Mouse (Mus musculus) adrenal gland, postnatal 25 days (tissue): ENCODE measurements around the gene Senp3. TPM values are rescaled to one million over a fixed set of nuclear protein-coding genes. Genes with fewer than 3 reads are reported as not detected.
A peak's percentile ranks its signal among the peaks of the same experiment; 100 is the strongest.

Experiments
- DNase-seq: peaks from one replicate; pipeline ENCODE4 v3.0.0; 2021; ENCODE audit warnings: mixed read lengths
- total RNA-seq: library from RNA; stranded (reverse); gene quantifications from 2 replicates; pipeline ENCODE4 v1.2.3, GENCODE M21; 2021

Senp3 gene
- total RNA-seq, 1 experiment from 2014 or later, result 91.6 TPM

DNA sequence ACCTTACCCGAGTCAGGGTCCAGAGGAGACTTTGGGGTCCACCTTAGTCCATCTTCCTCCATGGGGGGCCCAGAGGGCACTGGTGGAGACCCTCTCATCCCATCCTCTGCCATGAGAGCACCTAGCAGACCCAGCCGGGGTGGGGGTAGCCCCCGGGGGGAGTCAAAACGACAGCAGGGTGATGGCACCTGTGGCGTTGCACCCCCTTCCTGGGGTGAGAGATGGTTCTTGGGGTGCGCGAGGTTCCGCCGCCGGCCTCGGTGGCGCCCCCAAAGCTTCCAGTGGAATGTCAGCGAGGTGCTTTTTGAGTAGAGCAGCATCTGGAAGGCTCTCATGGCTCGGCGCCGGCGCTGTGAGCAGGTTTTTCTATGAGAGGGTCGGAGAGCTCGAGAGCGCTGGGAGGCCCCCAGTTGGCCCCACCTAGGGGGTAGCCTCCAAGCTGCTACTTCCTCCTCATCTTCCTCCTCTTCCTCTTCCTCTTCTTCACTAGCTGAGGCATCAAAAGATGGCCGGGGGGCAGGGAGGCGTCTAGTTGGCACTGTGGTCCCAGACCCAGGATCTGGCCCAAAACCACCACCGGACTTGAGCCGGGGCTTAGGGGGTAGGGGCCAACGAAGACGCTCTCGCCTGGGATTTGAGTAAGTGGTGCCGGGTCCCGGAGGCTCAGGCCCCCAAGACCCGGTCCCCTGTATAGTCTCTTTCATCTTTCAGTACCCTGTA, 1.6 kb downstream of the Senp3 start:
- DNase-seq, result no peak

DNA sequence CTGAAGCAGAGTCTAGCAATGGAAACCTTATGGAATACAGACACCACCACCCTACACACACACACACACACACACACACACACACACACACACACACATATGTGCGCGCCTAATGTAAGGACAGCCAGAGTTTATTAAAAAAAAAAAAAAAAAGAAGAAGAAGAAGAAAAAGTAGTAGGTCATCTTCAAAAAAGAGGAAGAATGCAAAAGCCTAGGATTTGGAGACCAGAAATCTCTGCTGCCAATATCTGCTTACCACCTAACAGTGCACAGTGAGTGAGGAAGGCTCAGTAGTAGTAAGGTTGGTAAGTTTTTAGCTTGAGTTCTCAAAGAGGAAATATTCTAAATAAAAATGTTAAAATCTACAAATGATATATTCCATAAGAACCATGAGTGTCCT, 2.7 kb downstream of the Senp3 start:
- DNase-seq, result no peak

DNA sequence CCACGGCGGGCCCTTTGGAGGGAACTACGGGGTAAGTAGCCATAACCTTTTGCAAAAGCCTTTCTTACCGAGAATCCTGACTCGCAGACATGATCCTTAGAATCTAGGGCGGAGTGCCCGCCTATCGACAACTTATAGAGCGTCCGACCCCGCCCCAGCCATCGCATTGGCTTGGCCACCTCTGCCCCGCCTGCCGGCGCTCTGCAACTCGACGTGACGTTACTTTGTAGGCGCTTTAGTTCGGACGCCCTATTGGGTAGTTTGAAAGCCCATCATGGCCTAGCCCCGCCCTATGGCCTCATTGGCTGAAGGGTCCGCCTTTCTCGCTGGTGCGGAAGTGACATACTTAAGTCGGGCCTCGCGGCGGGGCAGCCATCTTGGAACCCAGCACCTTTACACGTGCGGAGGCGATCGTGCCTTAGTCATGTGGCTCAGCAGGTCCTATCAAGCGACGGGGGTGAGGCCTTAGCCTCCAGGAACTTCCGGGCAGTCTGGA, 9.6 kb downstream of the Senp3 start, which contains the start of gene Eif4a1:
Gene Eif4a1 (minus strand): TSS at position 213 of the 496 bp plus-strand sequence.
- DNase-seq, result peak; percentile 98

DNA sequence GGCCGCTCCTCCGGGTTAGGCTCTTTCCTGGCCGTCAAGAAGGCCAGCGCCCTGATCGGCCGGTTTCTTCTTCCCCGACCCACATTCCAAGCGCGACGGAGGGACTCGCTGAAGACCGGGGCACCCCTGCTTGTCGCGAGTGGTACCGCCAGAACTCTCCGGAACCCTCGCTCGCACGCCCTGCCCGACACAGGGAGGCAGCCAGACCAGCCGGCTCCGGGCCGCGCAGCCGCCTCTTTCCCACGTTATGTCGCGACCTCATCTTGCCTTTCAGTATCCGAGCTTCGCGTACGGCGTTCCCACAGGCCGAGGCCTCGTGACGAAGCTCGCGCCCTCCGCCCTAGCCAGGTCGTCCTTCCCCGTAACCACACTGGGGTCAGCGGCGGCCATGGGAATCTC, 10.2 kb downstream of the Senp3 start:
- no peak for DNase-seq

DNA sequence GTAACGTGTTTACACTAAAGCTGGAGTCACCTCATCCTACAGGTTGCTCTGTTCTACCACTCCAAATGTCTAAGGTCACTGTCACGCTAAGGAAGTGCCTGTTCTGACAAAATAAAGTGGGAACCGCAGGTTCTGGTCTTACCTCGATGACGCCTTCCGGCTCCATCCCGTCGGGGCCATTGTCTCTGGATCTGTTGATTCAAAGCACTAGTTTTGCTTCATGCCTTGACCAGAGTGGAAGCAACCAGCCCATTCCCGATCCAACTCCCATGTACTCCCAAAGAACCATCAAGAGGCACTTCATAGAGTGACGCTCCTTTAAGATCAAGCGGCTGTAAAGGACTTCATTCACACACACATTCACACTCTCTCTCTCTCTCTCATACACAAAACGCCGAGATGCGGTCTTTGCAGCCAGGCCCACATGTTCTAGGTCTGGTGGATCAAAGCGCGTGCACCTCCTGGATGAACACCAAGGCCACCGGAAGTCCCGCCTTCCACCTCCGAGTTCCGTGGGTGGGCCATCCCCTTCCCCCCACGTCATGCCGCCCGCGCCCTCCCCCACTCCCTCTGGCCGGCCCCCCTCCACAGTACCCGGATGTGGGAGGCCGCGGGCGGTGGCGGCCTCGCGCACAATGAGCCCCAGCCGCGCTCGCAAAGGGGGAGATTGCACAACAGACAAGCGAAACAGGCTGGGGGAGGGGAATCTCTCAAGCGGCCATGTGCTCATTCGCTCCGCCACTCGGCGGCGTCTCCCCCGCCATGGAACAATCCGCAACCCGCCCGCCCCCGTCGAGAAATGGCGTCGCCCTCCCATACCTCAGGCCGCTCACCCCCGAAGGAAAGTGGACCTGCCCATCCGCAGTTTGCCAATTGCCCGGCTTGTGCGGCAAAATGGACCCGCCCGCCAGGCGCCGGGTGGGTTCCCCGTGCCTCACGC, 10.8 kb downstream of the Senp3 start:
- peak; percentile 98 for DNase-seq

DNA sequence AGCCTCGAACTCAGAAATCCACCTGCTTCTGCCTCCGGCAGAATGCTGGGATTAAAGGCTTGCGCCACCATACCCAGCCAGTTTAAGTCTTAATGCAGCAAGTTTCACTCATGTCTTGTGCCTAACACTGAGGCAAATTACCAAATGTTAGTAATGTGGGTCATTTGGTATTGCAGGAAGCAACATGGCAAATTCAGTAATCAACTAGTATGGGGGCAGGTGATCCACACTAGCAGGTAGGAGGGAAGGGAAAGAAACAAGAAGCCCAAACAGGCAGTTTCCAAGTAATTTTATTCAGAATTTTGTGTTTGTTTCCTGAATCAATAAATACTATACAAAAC, 15.2 kb downstream of the Senp3 start:
- no peak for DNase-seq

DNA sequence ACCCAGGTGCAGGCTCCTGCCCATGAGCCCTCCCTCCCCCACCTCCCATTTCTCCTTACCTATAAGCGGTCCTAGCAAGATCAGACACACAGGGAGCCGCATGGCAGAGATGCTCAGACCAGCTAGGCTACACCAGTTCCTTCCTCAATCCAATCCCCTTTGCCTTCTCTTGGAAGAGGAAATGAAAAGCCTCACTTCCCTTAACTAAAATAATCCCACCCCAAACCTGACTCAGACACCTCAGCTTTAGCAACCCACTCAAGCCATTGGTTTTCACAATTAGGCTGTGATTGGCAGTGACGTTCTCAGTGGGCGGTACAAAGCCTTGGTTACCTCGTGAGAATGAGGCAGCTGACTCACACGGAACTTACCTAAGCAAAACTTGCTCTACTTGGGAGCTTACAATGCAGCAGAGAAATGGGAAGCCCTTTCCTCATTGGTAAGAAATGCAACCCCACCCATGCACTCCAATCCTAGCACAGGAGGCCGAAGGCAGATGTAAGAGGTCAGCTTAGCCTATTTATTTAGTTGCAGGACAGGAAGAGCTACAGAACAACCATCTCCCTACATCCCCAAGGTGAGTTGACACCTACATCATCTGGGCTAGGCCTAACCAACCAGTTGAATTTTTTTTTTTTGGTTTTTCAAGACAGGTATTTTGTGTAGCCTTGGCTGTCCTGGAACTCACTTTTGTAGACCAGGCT, 15.8 kb downstream of the Senp3 start, which contains the start of gene Cd68:
Gene Cd68 (minus strand): TSS at position 193 of the 704 bp plus-strand sequence.
- DNase-seq, result no peak

DNA sequence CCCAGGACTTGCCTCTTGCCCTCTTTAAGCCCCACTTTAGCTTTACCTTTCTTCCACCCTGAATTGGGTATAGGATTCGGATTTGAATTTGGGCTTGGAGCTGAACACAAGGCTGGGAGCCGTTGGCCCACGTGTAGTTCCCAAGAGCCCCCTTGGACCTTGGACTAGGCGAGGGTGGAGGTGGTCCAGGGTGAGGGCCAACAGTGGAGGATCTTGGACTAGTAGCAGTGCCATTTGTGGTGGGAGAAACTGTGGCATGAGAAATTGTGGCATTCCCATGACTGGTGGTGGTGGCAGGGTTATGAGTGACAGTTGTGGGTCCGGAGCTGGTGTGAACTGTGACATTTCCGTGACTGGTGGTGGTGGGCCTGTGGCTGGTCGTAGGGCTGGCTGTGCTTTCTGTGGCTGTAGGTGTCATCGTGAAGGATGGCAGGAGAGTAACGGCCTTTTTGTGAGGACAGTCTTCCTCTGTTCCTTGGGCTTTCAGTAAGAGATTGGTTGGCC, 16.4 kb downstream of the Senp3 start:
- DNase-seq, result no peak

DNA sequence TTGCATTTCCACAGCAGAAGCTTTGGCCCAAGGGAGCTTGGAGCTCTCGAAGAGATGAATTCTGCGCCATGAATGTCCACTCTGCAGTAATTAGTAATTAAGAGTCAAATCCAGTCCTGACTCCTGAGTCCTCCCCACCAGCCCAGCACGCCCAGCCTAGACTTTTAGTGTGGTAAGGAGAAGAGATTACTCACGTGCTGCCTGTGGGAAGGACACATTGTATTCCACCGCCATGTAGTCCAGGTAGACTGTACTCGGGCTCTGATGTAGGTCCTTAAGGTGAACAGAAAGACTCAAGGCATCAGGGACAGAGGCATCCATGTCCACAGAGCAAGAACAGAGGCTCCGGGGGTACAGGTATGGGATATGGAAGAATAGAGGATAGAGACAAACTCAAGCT, 17.0 kb downstream of the Senp3 start:
- no peak for DNase-seq

DNA sequence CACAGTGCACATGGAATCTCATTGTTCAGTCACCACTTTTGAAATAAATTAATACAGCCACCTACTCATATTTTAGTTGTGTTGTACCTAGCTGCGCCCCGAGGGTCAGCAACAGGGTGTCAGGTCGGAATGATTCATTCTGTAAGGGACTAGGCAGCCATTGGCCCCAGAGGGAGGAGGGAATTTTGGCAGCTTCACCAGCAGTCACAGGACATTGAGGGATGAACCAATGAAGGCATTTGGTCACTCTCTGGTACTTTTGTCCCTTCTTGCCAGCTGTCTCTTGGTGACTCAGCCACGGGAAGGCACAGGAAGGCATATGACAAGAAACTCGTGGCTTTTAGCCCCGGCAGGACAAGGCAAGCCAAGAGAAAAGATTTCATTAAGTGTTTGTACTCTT, 18.1 kb downstream of the Senp3 start:
- peak; percentile 51 for DNase-seq

DNA sequence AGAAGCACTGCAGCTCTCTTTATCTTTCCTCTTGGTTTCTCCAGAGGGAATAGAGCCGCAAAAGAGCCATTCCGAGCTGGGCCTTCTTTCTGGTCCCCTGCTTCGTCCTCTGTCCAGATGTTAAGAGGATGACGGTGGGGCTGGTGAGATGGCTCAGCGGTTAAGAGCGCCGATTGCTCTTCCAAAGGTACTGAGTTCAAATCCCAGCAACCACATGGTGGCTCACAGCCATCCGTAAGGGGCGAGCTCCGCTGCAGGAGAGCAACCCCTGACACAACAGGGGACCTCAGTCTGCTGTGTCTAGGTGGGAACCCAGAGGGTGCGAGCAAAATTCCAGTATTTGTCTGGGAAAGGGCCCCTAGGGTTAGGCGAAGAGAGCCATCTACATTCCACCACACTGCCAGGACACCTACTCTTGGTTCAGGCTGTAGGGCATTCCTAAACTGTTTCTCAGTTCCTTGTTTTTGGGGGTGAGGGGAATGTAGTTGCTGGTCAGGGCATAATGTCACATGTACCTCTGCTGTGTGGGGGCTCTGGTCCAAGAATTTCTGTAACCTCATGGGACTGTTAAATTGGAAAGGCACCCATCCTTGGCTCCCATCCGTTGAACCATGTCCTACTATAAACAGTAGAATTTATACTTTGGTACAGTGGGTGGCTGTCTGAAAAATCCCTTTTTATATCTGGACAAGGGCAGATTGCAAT, 18.8 kb downstream of the Senp3 start:
- DNase-seq, result peak; percentile 12

DNA sequence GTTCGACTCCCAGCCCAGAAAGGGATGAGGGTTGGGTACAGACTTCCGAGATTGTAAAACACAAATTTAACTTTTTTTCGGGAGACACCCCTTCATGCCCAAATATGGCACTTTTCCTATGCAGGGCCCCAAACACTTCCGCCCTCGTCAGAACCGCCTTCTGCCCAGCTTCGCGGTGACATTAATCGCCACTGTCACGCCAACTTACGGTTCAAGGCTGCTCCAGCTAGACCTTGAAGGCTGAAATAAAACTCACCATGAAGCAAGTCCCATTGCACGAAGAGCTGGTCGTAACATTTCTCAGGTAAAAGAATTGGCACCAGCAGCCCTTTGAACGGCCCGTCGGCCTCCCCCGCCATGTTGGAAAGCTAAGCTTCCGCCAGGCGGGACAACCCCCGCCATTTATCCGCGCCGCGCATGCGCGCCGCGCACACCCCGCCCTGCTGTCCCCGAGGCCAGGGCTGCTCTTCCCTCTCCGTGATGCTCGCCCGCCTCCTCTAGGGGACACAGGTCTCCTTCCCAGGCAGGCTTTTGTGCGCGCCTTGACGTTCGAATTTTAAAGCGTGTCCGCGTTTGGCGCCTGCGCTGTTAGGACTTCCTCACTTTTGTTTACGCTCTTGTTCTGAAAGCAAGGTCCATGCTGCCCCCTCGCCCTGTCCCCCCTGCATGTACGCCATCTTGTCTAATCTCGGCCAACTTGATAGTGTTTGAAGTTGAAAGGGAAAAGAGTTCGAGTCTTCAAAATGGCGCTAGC, 19.5 kb downstream of the Senp3 start, which contains the start of gene Mpdu1:
Gene Mpdu1 (minus strand): TSS at position 430 of the 754 bp plus-strand sequence.
- DNase-seq, result peak; percentile 91

DNA sequence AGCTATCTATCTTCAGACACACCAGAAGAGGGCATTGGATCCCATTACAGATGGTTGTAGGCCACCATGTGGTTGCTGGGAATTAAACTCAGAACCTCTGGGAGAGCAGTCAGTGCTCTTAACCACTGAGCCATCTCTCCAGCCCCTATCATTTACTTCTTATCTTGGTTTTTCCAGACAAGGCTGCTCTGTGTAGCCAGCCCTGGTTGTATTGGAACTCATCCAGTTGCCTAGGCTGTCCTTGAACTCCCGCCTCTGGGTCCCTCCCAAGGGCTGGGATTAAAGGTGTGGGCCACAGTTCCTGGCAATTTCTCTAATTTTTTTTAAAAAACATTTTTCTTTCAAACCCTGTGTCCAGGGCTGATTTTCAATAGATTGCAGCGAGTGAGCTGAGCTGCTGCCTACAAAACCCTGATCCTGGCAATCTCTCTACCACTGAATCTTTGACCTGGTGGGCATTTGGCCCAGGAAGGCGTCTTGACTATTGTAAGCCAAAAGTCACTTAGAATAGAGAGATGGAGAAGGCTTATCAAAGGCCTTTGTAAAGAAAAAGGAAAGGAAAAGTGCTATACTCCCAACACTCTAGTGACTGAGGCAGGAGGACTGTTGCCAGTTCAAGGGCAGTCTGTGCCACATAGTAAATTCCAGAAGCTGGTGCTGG, 20.5 kb downstream of the Senp3 start:
- DNase-seq, result peak; percentile 46

DNA sequence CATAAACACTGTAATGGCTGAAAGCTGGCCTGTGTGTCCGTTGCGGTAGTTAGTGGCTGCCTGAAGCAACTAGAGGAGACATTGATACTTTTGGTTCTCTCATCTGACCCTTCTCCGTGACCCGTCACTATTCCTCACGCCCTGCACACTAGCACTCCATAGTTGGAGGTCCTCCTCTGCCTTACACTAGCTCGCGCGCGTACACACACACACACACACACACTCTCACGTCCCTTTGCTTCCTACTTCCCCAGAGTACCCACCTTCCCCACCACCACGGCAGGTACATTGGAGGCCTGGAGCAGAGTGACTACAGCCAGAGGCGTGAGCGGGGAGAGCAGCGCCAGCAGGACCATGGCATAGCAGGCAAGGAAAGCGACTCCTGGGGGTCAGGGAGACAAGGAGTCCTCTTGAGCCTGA, 24.4 kb downstream of the Senp3 start:
- no peak for DNase-seq

DNA sequence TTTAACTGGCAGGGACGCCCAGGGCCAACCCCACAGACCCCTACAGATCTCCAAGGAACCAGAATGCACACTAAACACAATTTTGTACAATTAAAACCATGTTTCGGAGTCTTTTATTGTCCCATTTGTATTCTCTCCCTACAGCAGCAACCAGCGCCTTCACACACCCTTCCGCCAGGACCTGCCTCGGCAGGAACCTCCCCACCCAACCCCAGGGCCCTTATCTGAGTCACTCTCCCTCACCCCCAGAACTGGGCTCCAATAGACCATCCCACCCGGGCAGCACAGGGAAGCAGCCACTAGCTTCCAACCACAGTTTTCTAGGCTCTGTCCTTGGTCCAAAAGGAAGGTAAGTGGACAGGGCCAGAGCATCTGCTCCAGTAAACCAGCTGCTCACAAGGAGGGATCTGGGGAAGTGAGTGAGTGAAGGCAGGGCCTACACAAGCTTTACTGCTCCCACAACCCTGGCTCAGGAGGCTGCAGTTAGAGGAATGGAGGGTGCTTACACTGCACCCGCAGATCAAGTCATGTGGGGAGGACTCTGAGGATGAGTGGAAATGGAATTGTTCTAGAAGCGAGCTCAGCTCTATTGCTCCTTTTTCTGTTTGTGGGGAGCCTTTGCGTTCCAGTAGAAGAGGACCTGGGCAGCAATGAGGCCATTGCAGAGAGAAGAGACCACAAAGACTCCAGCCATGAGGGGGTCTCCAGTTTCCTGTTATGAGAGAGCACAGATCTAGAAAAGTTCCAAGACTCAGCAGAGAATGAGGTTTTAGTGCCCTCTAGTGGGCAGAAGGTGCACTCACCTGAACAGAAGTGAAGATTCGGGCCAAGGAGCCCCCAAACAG, 25.0 kb downstream of the Senp3 start:
- peak; percentile 18 for DNase-seq

DNA sequence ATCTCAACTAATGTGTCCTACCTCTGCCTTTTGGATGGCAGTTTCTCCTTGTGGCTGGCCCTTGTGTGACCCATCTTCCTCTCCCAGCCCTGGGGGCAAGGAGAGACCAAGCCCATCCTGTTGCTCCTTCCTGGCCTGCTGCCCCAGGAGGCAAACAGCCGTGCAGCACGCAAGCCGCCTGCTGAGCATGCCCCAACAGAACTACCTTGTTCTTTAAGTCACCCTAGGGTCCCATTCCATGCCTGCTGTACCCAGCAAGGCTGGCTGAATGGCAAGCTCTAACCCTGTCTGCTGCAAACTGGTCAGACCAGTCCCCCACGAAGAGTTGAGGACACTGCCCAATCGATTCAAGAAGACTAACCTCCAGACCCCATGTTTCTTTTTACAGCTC, 25.8 kb downstream of the Senp3 start:
- peak; percentile 13 for DNase-seq

DNA sequence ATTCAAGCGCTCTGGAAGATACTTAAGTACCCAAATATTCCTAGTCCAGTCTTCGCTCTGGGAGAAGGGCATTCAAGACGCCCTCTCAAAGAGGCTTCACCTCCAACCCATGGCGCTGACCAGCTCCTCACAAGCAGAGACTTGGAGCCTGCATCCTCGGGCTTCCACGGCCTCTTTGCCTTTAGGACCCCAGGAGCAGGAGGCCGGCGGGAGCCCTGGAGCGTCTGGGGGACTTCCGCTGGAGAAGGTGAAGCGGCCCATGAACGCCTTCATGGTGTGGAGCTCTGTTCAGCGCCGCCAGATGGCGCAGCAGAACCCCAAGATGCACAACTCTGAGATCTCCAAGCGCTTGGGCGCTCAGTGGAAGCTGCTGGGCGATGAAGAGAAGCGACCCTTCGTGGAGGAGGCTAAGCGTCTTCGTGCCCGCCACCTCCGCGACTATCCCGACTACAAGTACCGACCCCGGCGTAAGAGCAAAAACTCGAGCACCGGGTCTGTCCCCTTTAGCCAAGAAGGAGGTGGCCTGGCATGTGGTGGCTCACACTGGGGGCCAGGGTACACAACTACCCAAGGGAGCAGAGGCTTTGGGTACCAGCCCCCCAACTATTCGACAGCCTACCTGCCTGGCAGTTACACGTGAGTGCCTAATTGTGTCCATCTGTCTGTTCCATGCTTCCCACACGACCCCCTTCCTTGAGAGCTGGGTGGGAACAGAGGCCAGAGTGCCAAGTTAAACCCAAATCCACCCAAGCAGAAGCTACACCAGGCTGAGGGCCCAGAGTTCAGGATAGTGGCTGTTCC, 26.4 kb downstream of the Senp3 start, which contains the start of gene Sox15:
Gene Sox15 (plus strand): TSS at position 51 of the 801 bp plus-strand sequence.
- peak; percentile 67 for DNase-seq

DNA sequence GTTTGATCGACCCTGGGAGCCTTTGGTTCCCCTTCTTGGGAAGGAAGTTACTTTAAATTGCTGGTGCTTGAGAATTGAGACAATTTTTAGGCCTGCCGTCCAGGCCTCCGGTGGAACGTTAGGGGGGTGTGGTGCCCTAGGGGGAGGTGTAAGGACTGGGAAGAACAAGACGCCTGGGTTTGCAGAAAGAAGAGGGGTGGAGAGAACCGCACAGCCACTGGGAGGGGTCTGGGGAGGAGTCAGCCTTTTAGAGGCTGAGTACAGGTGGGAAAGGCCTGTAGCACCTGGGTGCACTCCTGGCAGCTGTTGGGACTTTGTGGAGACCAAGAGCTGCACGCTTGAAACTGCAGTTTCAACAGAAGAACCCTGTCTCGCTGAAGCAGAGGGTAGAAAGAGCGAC, 27.1 kb downstream of the Senp3 start:
- no peak for DNase-seq
